Mouse (Mus musculus) frontal cortex, adult 2 months (tissue): ENCODE measurements around the gene Arl15. TPM values are rescaled to one million over a fixed set of nuclear protein-coding genes. Genes with fewer than 3 reads are reported as not detected.

Experiments used
- DNase-seq, 2 experiments: peaks; one replicate each; pipeline ENCODE4 v3.0.0; 2022; ENCODE audit warnings: low spot score in 1 of 2; ENCODE audit errors: extremely low spot score in 1 of 2
- polyA plus RNA-seq: library from polyadenylated mRNA; depleted of rRNA; stranded (reverse); fragments of >200 nt; gene quantifications from 2 replicates; pipeline ENCODE4 v1.2.3, GENCODE M21; 2012

Arl15 gene
- polyA plus RNA-seq, 1 experiment: 17.3 TPM

GRCm38 (mm10) chr13:113842411-113843309, 48.4 kb downstream of the Arl15 start:
- no peak for DNase-seq

- no peak for DNase-seq
These were observed 49.0 kb downstream of the Arl15 start for GRCm38 (mm10) chr13:113843310-113843649.

- no peak for DNase-seq
These were observed 49.6 kb downstream of the Arl15 start for GRCm38 (mm10) chr13:113843901-113844300.

- DNase-seq: no peak
These were observed 50.4 kb downstream of the Arl15 start for GRCm38 (mm10) chr13:113844717-113845116.

- DNase-seq: no peak
These were observed 50.9 kb downstream of the Arl15 start for GRCm38 (mm10) chr13:113845229-113845628.

- no peak for DNase-seq
These were observed 52.1 kb downstream of the Arl15 start for GRCm38 (mm10) chr13:113846413-113846812.

- DNase-seq: no peak
These were observed 56.2 kb downstream of the Arl15 start for GRCm38 (mm10) chr13:113850431-113851034.

GRCm38 (mm10) chr13:113851602-113852375, 57.5 kb downstream of the Arl15 start:
- DNase-seq: peak in 1 of 2 experiments; percentile 29

GRCm38 (mm10) chr13:113852376-113852666, 58.0 kb downstream of the Arl15 start:
- no peak for DNase-seq

- no peak for DNase-seq
These were observed 59.8 kb downstream of the Arl15 start for GRCm38 (mm10) chr13:113854146-113854545.

GRCm38 (mm10) chr13:113854551-113855312, 60.4 kb downstream of the Arl15 start:
- no peak for DNase-seq

GRCm38 (mm10) chr13:113856946-113857345, 62.6 kb downstream of the Arl15 start:
- DNase-seq: no peak

- no peak for DNase-seq
These were observed 64.5 kb downstream of the Arl15 start for GRCm38 (mm10) chr13:113858667-113859391.

- DNase-seq: no peak
These were observed 65.1 kb downstream of the Arl15 start for GRCm38 (mm10) chr13:113859392-113859776.

GRCm38 (mm10) chr13:113860816-113861215, 66.5 kb downstream of the Arl15 start:
- no peak for DNase-seq

GRCm38 (mm10) chr13:113861231-113861630, 66.9 kb downstream of the Arl15 start:
- no peak for DNase-seq

- DNase-seq: no peak
These were observed 68.6 kb downstream of the Arl15 start for GRCm38 (mm10) chr13:113862951-113863350.

- DNase-seq: no peak
These were observed 69.4 kb downstream of the Arl15 start for GRCm38 (mm10) chr13:113863688-113864087.

- DNase-seq: no peak
These were observed 70.0 kb downstream of the Arl15 start for GRCm38 (mm10) chr13:113864278-113864677.

- DNase-seq: peak; percentile 38 to 84
These were observed 70.6 kb downstream of the Arl15 start for GRCm38 (mm10) chr13:113864893-113865292.
